ENCODE assay signal across 20 mouse cellular contexts in genomic region chr1:133444315-133444714, GRCm38 (mm10).
"Had no signal": no experiment of that assay in that cellular context is flagged by ENCODE, and none has a peak within 500 bp of the region (broad histone marks: within the 10 kb centered on the region; RNA-seq: fewer than 3 reads in every experiment).

No protein-coding gene starts in this region.

- H3K9me3 ChIP-seq: limb, embryonic 15.5 days; liver, embryonic 12.5 days had no signal

- H3K4me2 ChIP-seq: heart, embryonic 12.5 days; hindbrain, embryonic 13.5 days; hindbrain, embryonic 15.5 days; limb, embryonic 13.5 days; limb, embryonic 15.5 days; liver, embryonic 12.5 days had no signal

- H3K27me3 ChIP-seq: heart, embryonic 12.5 days; hindbrain, embryonic 13.5 days; hindbrain, embryonic 15.5 days; limb, embryonic 13.5 days; limb, embryonic 15.5 days; liver, embryonic 12.5 days had no signal

- DNase-seq: gastrocnemius, postnatal 14 days; gastrocnemius, postnatal 36 days; heart, postnatal 10 days; heart, postnatal 36 days; kidney, adult 11 months; kidney, adult 8-10 months; kidney, postnatal 10 days; kidney, postnatal 36 days; layer of hippocampus, adult 9-11 months; layer of hippocampus, postnatal 36 days; left cerebral cortex, postnatal 4 days had no signal

- ATAC-seq: hindbrain, postnatal 0 days; intestine, embryonic 16.5 days; liver, embryonic 12.5 days had no signal

- H3K9ac ChIP-seq: heart, embryonic 12.5 days; hindbrain, embryonic 13.5 days; hindbrain, embryonic 15.5 days; limb, embryonic 13.5 days; limb, embryonic 15.5 days; liver, embryonic 12.5 days had no signal

- H3K27ac ChIP-seq: heart, embryonic 10.5 days; hindbrain, embryonic 13.5 days; hindbrain, embryonic 15.5 days; hindbrain, postnatal 0 days; limb, embryonic 13.5 days; limb, embryonic 15.5 days; liver, embryonic 12.5 days had no signal

- H3K4me3 ChIP-seq: heart, embryonic 10.5 days; heart, embryonic 12.5 days; hindbrain, embryonic 13.5 days; hindbrain, embryonic 15.5 days; limb, embryonic 13.5 days; limb, embryonic 15.5 days; liver, embryonic 12.5 days had no signal

- H3K36me3 ChIP-seq: heart, embryonic 10.5 days; heart, embryonic 12.5 days; hindbrain, embryonic 13.5 days; hindbrain, embryonic 15.5 days; limb, embryonic 13.5 days; limb, embryonic 15.5 days; liver, embryonic 12.5 days had no signal
